Mouse (Mus musculus): ENCODE results near the gene Ly6g5c. TPM values are rescaled to one million over a fixed set of nuclear protein-coding genes. Genes with fewer than 3 reads are reported as not detected.
A peak's percentile ranks its signal among the peaks of the same experiment; 100 is the strongest.

Ly6g5c gene
- total RNA-seq (2014; rRNA removed) (not detected in 2 replicates), polyA plus RNA-seq (2015; fragmentation: Nextera tagmentation; extraction: Ambion mirVana) (not detected in 2 replicates)

GRCm38 (mm10) chr17:35108097-35108496, at the start of gene Ly6g5c:
Gene Ly6g5c (plus strand): TSS chr17:35108279.
- Histone ChIP-seq H3K27ac (no peak within 1 kb of the TSS), H3K9ac (replicated peaks; ENCODE audit: low read length) (no peak within 1 kb of the TSS), H3K9me3 (ENCODE audit: low read length) (no peaks in the 10 kb centered on the region), H3K27me3 (ENCODE audit: insufficient read depth, low read length) (no peaks in the 10 kb centered on the region), H3K4me3 (ENCODE audit: low read length) (no peak within 1 kb of the TSS), H3K4me1 (ENCODE audit: insufficient read depth, low read length) (no peaks in the 10 kb centered on the region), H3K36me3 (ENCODE audit: insufficient read depth, low read length) (peaks cover 12% of the 10 kb centered on the region), H3K4me2 (ENCODE audit: low read depth, low read length) (no peak within 1 kb of the TSS)
- TF ChIP-seq CTCF (IDR thresholded peaks at IDR 0.05; ENCODE audit: low read depth): no peak
- DNase-seq (ENCODE audit: low spot score): peak; percentile 27
- 71% methylated on average over 6 of the region's 6 CpGs for WGBS
- ATAC-seq: no peak

GRCm38 (mm10) chr17:35058316-35058715, 49.8 kb upstream of the Ly6g5c start:
- Histone ChIP-seq H3K4me1 (ENCODE audit: insufficient read depth, low read length) (peaks cover 6% of the 10 kb centered on the region; the same call in 1 of the 2 replicates), H3K9ac (replicated peaks; ENCODE audit: low read length) (peak overlapping the region; percentile 62; the same call in 1 of the 2 replicates), H3K4me2 (ENCODE audit: low read depth, low read length) (peak overlapping the region; percentile 96), H3K27me3 (ENCODE audit: insufficient read depth, low read length) (no peaks in the 10 kb centered on the region), H3K9me3 (ENCODE audit: low read length) (no peaks in the 10 kb centered on the region), H3K4me3 (ENCODE audit: low read length) (peak overlapping the region; percentile 84), H3K36me3 (ENCODE audit: insufficient read depth, low read length) (no peaks in the 10 kb centered on the region; the same call in 1 of the 2 replicates), H3K27ac (peak overlapping the region; percentile 88; the same call in 1 of the 2 replicates)
- no peak for ATAC-seq
- no peak for TF ChIP-seq CTCF (IDR thresholded peaks at IDR 0.05; ENCODE audit: low read depth)
- no peak for DNase-seq (ENCODE audit: low spot score)
- WGBS: 64% methylated on average over 9 of the region's 9 CpGs

- Histone ChIP-seq H3K36me3 (ENCODE audit: insufficient read depth, low read length) (no peaks in the 10 kb centered on the region; the same call in 1 of the 2 replicates), H3K27ac (peak within 1 kb of the TSS; percentile 88), H3K4me1 (ENCODE audit: insufficient read depth, low read length) (peaks cover 6% of the 10 kb centered on the region; the same call in 1 of the 2 replicates), H3K4me2 (ENCODE audit: low read depth, low read length) (peak within 1 kb of the TSS; percentile 96), H3K9ac (replicated peaks; ENCODE audit: low read length) (peak within 1 kb of the TSS; percentile 62), H3K9me3 (ENCODE audit: low read length) (no peaks in the 10 kb centered on the region), H3K27me3 (ENCODE audit: insufficient read depth, low read length) (no peaks in the 10 kb centered on the region), H3K4me3 (ENCODE audit: low read length) (peak within 1 kb of the TSS; percentile 84)
- ATAC-seq: peak; percentile 93
- peak; percentile 83 for TF ChIP-seq CTCF (IDR thresholded peaks at IDR 0.05; ENCODE audit: low read depth)
- under 1% methylated on average over 55 of the region's 57 CpGs for WGBS
- peak; percentile 95 for DNase-seq (ENCODE audit: low spot score)
Measured at GRCm38 (mm10) chr17:35058911-35059892, 48.9 kb upstream of the Ly6g5c start, which contains the start of gene Ddah2. Gene Ddah2 (plus strand): TSS chr17:35059035.

GRCm38 (mm10) chr17:35060071-35060470, 48.0 kb upstream of the Ly6g5c start:
- no peaks in the 10 kb centered on the region; the same call in 1 of the 2 replicates for H3K36me3 ChIP-seq (ENCODE audit: insufficient read depth, low read length)
- DNase-seq (ENCODE audit: low spot score): no peak
- H3K27ac ChIP-seq: peak overlapping the region; percentile 88; the same call in 1 of the 2 replicates
- WGBS: 19% methylated on average over 14 of the region's 14 CpGs
- ATAC-seq: no peak
- TF ChIP-seq CTCF (IDR thresholded peaks at IDR 0.05; ENCODE audit: low read depth): no peak
- peaks cover 6% of the 10 kb centered on the region; the same call in 1 of the 2 replicates for H3K27me3 ChIP-seq (ENCODE audit: insufficient read depth, low read length)
- peaks cover 8% of the 10 kb centered on the region; the same call in 1 of the 2 replicates for H3K4me1 ChIP-seq (ENCODE audit: insufficient read depth, low read length)
- H3K9me3 ChIP-seq (ENCODE audit: low read length): no peaks in the 10 kb centered on the region
- peak overlapping the region; percentile 62 for H3K9ac ChIP-seq (replicated peaks; ENCODE audit: low read length)
- H3K4me3 ChIP-seq (ENCODE audit: low read length): peak overlapping the region; percentile 84
- H3K4me2 ChIP-seq (ENCODE audit: low read depth, low read length): peak overlapping the region; percentile 96

- Histone ChIP-seq H3K4me1 (ENCODE audit: insufficient read depth, low read length) (peaks cover 12% of the 10 kb centered on the region; the same call in 1 of the 2 replicates), H3K27ac (no peak overlapping the region), H3K4me3 (ENCODE audit: low read length) (peak overlapping the region; percentile 84), H3K9ac (replicated peaks; ENCODE audit: low read length) (peak overlapping the region; percentile 62; the same call in 1 of the 2 replicates), H3K4me2 (ENCODE audit: low read depth, low read length) (peak overlapping the region; percentile 96), H3K9me3 (ENCODE audit: low read length) (no peaks in the 10 kb centered on the region), H3K27me3 (ENCODE audit: insufficient read depth, low read length) (peaks cover 12% of the 10 kb centered on the region), H3K36me3 (ENCODE audit: insufficient read depth, low read length) (no peaks in the 10 kb centered on the region; the same call in 1 of the 2 replicates)
- 56% methylated on average over 22 of the region's 22 CpGs for WGBS
- DNase-seq (ENCODE audit: low spot score): no peak
- no peak for ATAC-seq
- TF ChIP-seq CTCF (IDR thresholded peaks at IDR 0.05; ENCODE audit: low read depth): no peak
Measured at GRCm38 (mm10) chr17:35060737-35061297, 47.3 kb upstream of the Ly6g5c start.

- 82% methylated on average over 8 of the region's 8 CpGs for WGBS
- H3K27me3 ChIP-seq (ENCODE audit: insufficient read depth, low read length): peaks cover 12% of the 10 kb centered on the region
- peaks cover 12% of the 10 kb centered on the region; the same call in 1 of the 2 replicates for H3K4me1 ChIP-seq (ENCODE audit: insufficient read depth, low read length)
- DNase-seq (ENCODE audit: low spot score) (no peak), ATAC-seq (no peak)
- H3K4me3 ChIP-seq (ENCODE audit: low read length): no peak overlapping the region
- H3K36me3 ChIP-seq (ENCODE audit: insufficient read depth, low read length): no peaks in the 10 kb centered on the region; the same call in 1 of the 2 replicates
- no peak for TF ChIP-seq CTCF (IDR thresholded peaks at IDR 0.05; ENCODE audit: low read depth)
- H3K27ac ChIP-seq: no peak overlapping the region
- no peaks in the 10 kb centered on the region for H3K9me3 ChIP-seq (ENCODE audit: low read length)
- H3K9ac ChIP-seq (replicated peaks; ENCODE audit: low read length): no peak overlapping the region
- H3K4me2 ChIP-seq (ENCODE audit: low read depth, low read length): no peak overlapping the region
Measured at GRCm38 (mm10) chr17:35061299-35061698, 46.8 kb upstream of the Ly6g5c start.
